Mouse (Mus musculus) T-helper 17 cell (primary cell): ENCODE results near the gene Pcsk6.

Source experiments
- in situ Hi-C, 2 experiments: fragments of 300-600 bp; cut with MboI, MseI; formaldehyde crosslinking; loops; 1 replicate in 1 of 2; 2 replicates in 1 of 2; pipeline ENCODE4 v1.15.1; 2025; ENCODE audit warnings: high pct_unique_total_duplicates in 2 of 2

Gene Pcsk6

GRCm38 (mm10) chr7:66047975-66048374 lies 186.4 kb downstream of the Pcsk6 start:
- in situ Hi-C loops, result no loop called here

- in situ Hi-C loops, result no loop called here
Measured at GRCm38 (mm10) chr7:66048446-66049230, 187.1 kb downstream of the Pcsk6 start.

- in situ Hi-C loops, result loop anchor here (5.0 to 25.0 kb wide), 3 partner anchors 352 to 1717 kb away; no protein-coding TSS in a partner anchor
Measured at GRCm38 (mm10) chr7:66053946-66054483, 192.5 kb downstream of the Pcsk6 start.

- in situ Hi-C loops, result loop anchor here in 1 of 2 experiments (25.0 kb wide), 1 partner anchor 1718 kb away; no protein-coding TSS in a partner anchor
Measured at GRCm38 (mm10) chr7:66055356-66055755, 193.8 kb downstream of the Pcsk6 start.

GRCm38 (mm10) chr7:66058703-66059102 lies 197.2 kb downstream of the Pcsk6 start, which contains the start of gene Snrpa1:
Snrpa1 (plus strand) TSS chr7:66059003.
- in situ Hi-C loops, result loop anchor here in 1 of 2 experiments (25.0 kb wide), 1 partner anchor 1721 kb away; no protein-coding TSS in a partner anchor

GRCm38 (mm10) chr7:66060066-66060956 lies 198.8 kb downstream of the Pcsk6 start:
- in situ Hi-C loops, result loop anchor here (10.0 to 25.0 kb wide), 2 partner anchors 1666 to 1723 kb away; partner anchors contain the start of genes Mcee (in 1 of the 2) and Mphosph10 (in 1 of the 2)

- in situ Hi-C loops, result loop anchor here (10.0 to 25.0 kb wide), 2 partner anchors 1666 to 1724 kb away; partner anchors contain the start of genes Mcee (in 1 of the 2) and Mphosph10 (in 1 of the 2)
Measured at GRCm38 (mm10) chr7:66061057-66061456, 199.5 kb downstream of the Pcsk6 start.

- in situ Hi-C loops, result no loop called here
Measured at GRCm38 (mm10) chr7:66076411-66076810, 214.9 kb downstream of the Pcsk6 start.

GRCm38 (mm10) chr7:66079364-66080230 lies 218.1 kb downstream of the Pcsk6 start, which contains the start of gene Selenos:
Selenos (plus strand) TSS chr7:66079649.
- in situ Hi-C loops, result no loop called here

- in situ Hi-C loops, result no loop called here
Measured at GRCm38 (mm10) chr7:66080231-66080613, 218.7 kb downstream of the Pcsk6 start.

- in situ Hi-C loops, result no loop called here
Measured at GRCm38 (mm10) chr7:66083757-66084156, 222.2 kb downstream of the Pcsk6 start.

- in situ Hi-C loops, result no loop called here
Measured at GRCm38 (mm10) chr7:66084546-66084945, 223.0 kb downstream of the Pcsk6 start.

GRCm38 (mm10) chr7:66087652-66088051 lies 226.1 kb downstream of the Pcsk6 start:
- in situ Hi-C loops, result no loop called here

- in situ Hi-C loops, result no loop called here
Measured at GRCm38 (mm10) chr7:66088077-66088476, 226.5 kb downstream of the Pcsk6 start.

GRCm38 (mm10) chr7:66090676-66091190 lies 229.2 kb downstream of the Pcsk6 start:
- in situ Hi-C loops, result loop anchor here (5.0 to 10.0 kb wide), 2 partner anchors 587 to 594 kb away; partner anchors contain the start of genes Asb7 (in 1 of the 2) and Lins1 (in 1 of the 2)

- in situ Hi-C loops, result loop anchor here (5.0 to 10.0 kb wide), 2 partner anchors 586 to 593 kb away; partner anchors contain the start of genes Asb7 (in 1 of the 2) and Lins1 (in 1 of the 2)
Measured at GRCm38 (mm10) chr7:66091553-66091952, 230.0 kb downstream of the Pcsk6 start.

- in situ Hi-C loops, result loop anchor here (5.0 to 10.0 kb wide), 2 partner anchors 585 to 592 kb away; partner anchors contain the start of genes Asb7 (in 1 of the 2) and Lins1 (in 1 of the 2)
Measured at GRCm38 (mm10) chr7:66092656-66093055, 231.1 kb downstream of the Pcsk6 start.

GRCm38 (mm10) chr7:66094141-66094540 lies 232.6 kb downstream of the Pcsk6 start:
- in situ Hi-C loops, result loop anchor here (5.0 to 10.0 kb wide), 2 partner anchors 583 to 591 kb away; partner anchors contain the start of genes Asb7 (in 1 of the 2) and Lins1 (in 1 of the 2)

- in situ Hi-C loops, result loop anchor here (5.0 to 10.0 kb wide), 2 partner anchors 148 to 586 kb away; partner anchors contain the start of genes Asb7 (in 1 of the 2) and Lins1 (in 1 of the 2)
Measured at GRCm38 (mm10) chr7:66098803-66099202, 237.3 kb downstream of the Pcsk6 start.
